Mouse (Mus musculus): ENCODE results near the gene Idh3a.
"Not testable (repeated sequence)": the region's sequence is repeated elsewhere in the genome, so short reads cannot be mapped to it uniquely, and the experiment has no call there.

The Idh3a gene

GRCm38 (mm10) chr9:54586199-54587061 is at the start of gene Idh3a:
Idh3a (plus strand) TSS chr9:54586334.
- DNase-seq (ENCODE audit: low read depth, low spot score) = peak; percentile 79

- DNase-seq (ENCODE audit: low read depth, low spot score) = no peak
Measured at GRCm38 (mm10) chr9:54537030-54537429, 49.1 kb upstream of the Idh3a start.

GRCm38 (mm10) chr9:54537480-54537879 is 48.7 kb upstream of the Idh3a start:
- DNase-seq (ENCODE audit: low read depth, low spot score) = no peak

GRCm38 (mm10) chr9:54538244-54538643 is 47.9 kb upstream of the Idh3a start:
- DNase-seq (ENCODE audit: low read depth, low spot score) = no peak

- no peak for DNase-seq (ENCODE audit: low read depth, low spot score)
Measured at GRCm38 (mm10) chr9:54538684-54539083, 47.5 kb upstream of the Idh3a start, which contains the start of gene Sh2d7. Sh2d7 (plus strand) TSS chr9:54538984.

GRCm38 (mm10) chr9:54540801-54541200 is 45.3 kb upstream of the Idh3a start:
- no peak for DNase-seq (ENCODE audit: low read depth, low spot score)

GRCm38 (mm10) chr9:54544212-54544953 is 41.8 kb upstream of the Idh3a start:
- no peak for DNase-seq (ENCODE audit: low read depth, low spot score)

GRCm38 (mm10) chr9:54544954-54545315 is 41.2 kb upstream of the Idh3a start:
- DNase-seq (ENCODE audit: low read depth, low spot score) = no peak

- DNase-seq (ENCODE audit: low read depth, low spot score) = peak; percentile 59
Measured at GRCm38 (mm10) chr9:54547536-54547935, 38.6 kb upstream of the Idh3a start.

- DNase-seq (ENCODE audit: low read depth, low spot score) = no peak
Measured at GRCm38 (mm10) chr9:54549433-54549832, 36.7 kb upstream of the Idh3a start.

GRCm38 (mm10) chr9:54552409-54552808 is 33.7 kb upstream of the Idh3a start:
- peak; percentile 26 for DNase-seq (ENCODE audit: low read depth, low spot score)

- no peak for DNase-seq (ENCODE audit: low read depth, low spot score)
Measured at GRCm38 (mm10) chr9:54555044-54555443, 31.1 kb upstream of the Idh3a start.

GRCm38 (mm10) chr9:54558731-54559130 is 27.4 kb upstream of the Idh3a start:
- no peak for DNase-seq (ENCODE audit: low read depth, low spot score)

GRCm38 (mm10) chr9:54559771-54560471 is 26.2 kb upstream of the Idh3a start, which contains the start of gene Cib2:
Cib2 (minus strand) TSS chr9:54560218.
- peak; percentile 32 for DNase-seq (ENCODE audit: low read depth, low spot score)

GRCm38 (mm10) chr9:54560831-54561601 is 25.1 kb upstream of the Idh3a start:
- DNase-seq (ENCODE audit: low read depth, low spot score) = no peak

- DNase-seq (ENCODE audit: low read depth, low spot score) = no peak
Measured at GRCm38 (mm10) chr9:54566958-54567357, 19.2 kb upstream of the Idh3a start.

- DNase-seq (ENCODE audit: low read depth, low spot score) = no peak
Measured at GRCm38 (mm10) chr9:54568732-54569131, 17.4 kb upstream of the Idh3a start.

GRCm38 (mm10) chr9:54571130-54571839 is 14.8 kb upstream of the Idh3a start:
- no peak for DNase-seq (ENCODE audit: low read depth, low spot score)

- no peak for DNase-seq (ENCODE audit: low read depth, low spot score)
Measured at GRCm38 (mm10) chr9:54583712-54584111, 2.4 kb upstream of the Idh3a start.

GRCm38 (mm10) chr9:54584127-54584526 is 2.0 kb upstream of the Idh3a start:
- not testable (repeated sequence) for DNase-seq (ENCODE audit: low read depth, low spot score)

- no peak for DNase-seq (ENCODE audit: low read depth, low spot score)
Measured at GRCm38 (mm10) chr9:54585839-54586198, 315 bp upstream of the Idh3a start.

Data from retina, adult 2 months (tissue).